Mouse (Mus musculus): ENCODE measurements around the gene Tbc1d16.

Gene Tbc1d16

GRCm38 (mm10) chr11:119147153-119147552 is 81.1 kb downstream of the Tbc1d16 start:
- DNase-seq (ENCODE audit: extremely low read depth, insufficient read length, low spot score) = no peak

GRCm38 (mm10) chr11:119146140-119146539 is 82.2 kb downstream of the Tbc1d16 start:
- no peak for DNase-seq (ENCODE audit: extremely low read depth, insufficient read length, low spot score)

GRCm38 (mm10) chr11:119144801-119145475 is 83.4 kb downstream of the Tbc1d16 start:
- no peak for DNase-seq (ENCODE audit: extremely low read depth, insufficient read length, low spot score)

GRCm38 (mm10) chr11:119143376-119144002 is 84.8 kb downstream of the Tbc1d16 start:
- DNase-seq (ENCODE audit: extremely low read depth, insufficient read length, low spot score) = no peak

- DNase-seq (ENCODE audit: extremely low read depth, insufficient read length, low spot score) = no peak
These were observed 85.7 kb downstream of the Tbc1d16 start for GRCm38 (mm10) chr11:119142615-119143014.

- no peak for DNase-seq (ENCODE audit: extremely low read depth, insufficient read length, low spot score)
These were observed 89.3 kb downstream of the Tbc1d16 start for GRCm38 (mm10) chr11:119139026-119139425.

- DNase-seq (ENCODE audit: extremely low read depth, insufficient read length, low spot score) = no peak
These were observed 90.1 kb downstream of the Tbc1d16 start for GRCm38 (mm10) chr11:119138205-119138604.

GRCm38 (mm10) chr11:119134586-119134985 is 93.7 kb downstream of the Tbc1d16 start:
- DNase-seq (ENCODE audit: extremely low read depth, insufficient read length, low spot score) = no peak

- peak; percentile 52 for DNase-seq (ENCODE audit: extremely low read depth, insufficient read length, low spot score)
These were observed 94.7 kb downstream of the Tbc1d16 start for GRCm38 (mm10) chr11:119133437-119134221.

- DNase-seq (ENCODE audit: extremely low read depth, insufficient read length, low spot score) = no peak
These were observed 95.9 kb downstream of the Tbc1d16 start for GRCm38 (mm10) chr11:119132198-119133035.

- DNase-seq (ENCODE audit: extremely low read depth, insufficient read length, low spot score) = no peak
These were observed 98.1 kb downstream of the Tbc1d16 start for GRCm38 (mm10) chr11:119130081-119130765.

- no peak for DNase-seq (ENCODE audit: extremely low read depth, insufficient read length, low spot score)
These were observed 98.8 kb downstream of the Tbc1d16 start for GRCm38 (mm10) chr11:119129281-119130058.

- DNase-seq (ENCODE audit: extremely low read depth, insufficient read length, low spot score) = no peak
These were observed 99.5 kb downstream of the Tbc1d16 start for GRCm38 (mm10) chr11:119128668-119129280.

GRCm38 (mm10) chr11:119127686-119128473 is 100.4 kb downstream of the Tbc1d16 start:
- DNase-seq (ENCODE audit: extremely low read depth, insufficient read length, low spot score) = peak; percentile 81

- peak; percentile 75 for DNase-seq (ENCODE audit: extremely low read depth, insufficient read length, low spot score)
These were observed 101.2 kb downstream of the Tbc1d16 start for GRCm38 (mm10) chr11:119127147-119127546.

- peak; percentile 96 for DNase-seq (ENCODE audit: extremely low read depth, insufficient read length, low spot score)
These were observed 102.1 kb downstream of the Tbc1d16 start for GRCm38 (mm10) chr11:119125929-119126861.

GRCm38 (mm10) chr11:119124536-119124935 is 103.8 kb downstream of the Tbc1d16 start:
- peak; percentile 69 for DNase-seq (ENCODE audit: extremely low read depth, insufficient read length, low spot score)
